Mouse (Mus musculus): ENCODE data around the gene Tmem163.

DNA sequence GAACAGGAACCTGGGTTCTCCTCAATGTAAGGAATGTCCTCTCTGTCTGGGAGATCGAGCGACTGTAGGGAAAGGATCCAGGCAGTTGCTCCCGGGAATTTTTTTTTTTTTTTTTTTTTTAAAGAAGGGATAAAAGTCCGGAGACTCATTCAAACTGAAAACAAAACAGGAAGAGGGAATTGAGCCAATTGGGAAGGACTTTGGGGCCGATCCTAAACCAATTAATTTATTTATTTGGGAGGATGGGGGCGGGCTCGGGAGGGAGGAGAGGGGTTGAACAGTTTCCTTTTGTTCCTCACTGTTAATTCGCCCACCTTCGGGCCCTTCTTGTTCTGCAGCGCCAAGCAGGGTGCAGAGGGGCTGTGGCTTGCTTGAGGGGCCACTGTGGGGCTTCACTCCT is 196.4 kb downstream of the Tmem163 start:
- TF ChIP-seq POLR2A (IDR thresholded peaks at IDR 0.05; ENCODE audit: low read depth, low read length) (no peak), CTCF (conservative IDR thresholded peaks at IDR 0.05; ENCODE audit: insufficient read depth, insufficient read length, low read depth, low read length) (no peak)
